Mouse (Mus musculus): ENCODE results near the gene Fer1l5.

GRCm38 (mm10) chr1:36379582-36379981 lies 7.5 kb downstream of the Fer1l5 start:
- TF ChIP-seq POLR2A (IDR thresholded peaks at IDR 0.05; ENCODE audit: extremely low read depth, insufficient read depth, low read length) (no peak), CTCF (IDR thresholded peaks at IDR 0.05; ENCODE audit: low read depth, low read length) (peak; percentile 7; the same call in 1 of the 2 replicates)
